29 mouse cellular contexts compared by ENCODE assay signal in genomic region chr16:64879735-64880134, GRCm38 (mm10). TPM values are rescaled to one million over a fixed set of nuclear protein-coding genes. Genes with fewer than 3 reads are reported as not detected.
DNase-seq lines count a peak whose midpoint lies in the region; ATAC-seq and TF ChIP-seq lines count a peak whose summit lies in the region.
"Had no signal": no experiment of that assay in that cellular context is flagged by ENCODE, and none has a peak within 500 bp of the region (broad histone marks: within the 10 kb centered on the region; RNA-seq: fewer than 3 reads in every experiment).

No protein-coding gene starts in this region.

- peak; percentile 10 for DNase-seq in heart, adult 11 months
- no peak for DNase-seq in heart, postnatal 14 days
- no peak for DNase-seq in right cerebral cortex, postnatal 25 days
- no peak for DNase-seq in cerebellum, adult 18-20 months
- DNase-seq in midbrain, postnatal 0 days (ENCODE audit: low spot score): no peak
- DNase-seq: adrenal gland, adult 8-10 months; adrenal gland, postnatal 14 days; adrenal gland, postnatal 36 days; B cell, adult 2 months; cerebellum, adult 11-12 months; cerebellum, adult 8-10 months; cerebellum, adult 9-11 months; cerebellum, postnatal 14 days; cerebellum, postnatal 36 days; embryo, embryonic 11 days; forebrain, postnatal 0 days had no signal

- no peaks in the 10 kb centered on the region for H3K9me3 ChIP-seq in ES-Bruce4 (replicated peaks; ENCODE audit: control insufficient read depth, insufficient read depth, low read length, poor library complexity, severe bottlenecking)
- H3K9me3 ChIP-seq in stomach, embryonic 16.5 days (replicated peaks; ENCODE audit: control insufficient read depth, low read length): no peaks in the 10 kb centered on the region
- H3K9me3 ChIP-seq in midbrain, postnatal 0 days (ENCODE audit: low read length): no peaks in the 10 kb centered on the region
- H3K9me3 ChIP-seq: embryonic facial prominence, embryonic 13.5 days; embryonic facial prominence, embryonic 15.5 days; forebrain, embryonic 10.5 days; forebrain, embryonic 12.5 days; forebrain, embryonic 15.5 days had no signal

- peak; percentile 26 to 38; a peak in 2 of 4 replicates for ATAC-seq in hematopoietic stem cell, adult 5-6 weeks (replicated peaks in 1 of 2; ENCODE audit: insufficient read depth in 1 of 2, low FRiP score in 2 of 2, low TSS enrichment in 1 of 2, low read depth in 1 of 2, poor library complexity in 2 of 2, severe bottlenecking in 2 of 2)
- ATAC-seq in stomach, embryonic 16.5 days (ENCODE audit: insufficient read depth, low FRiP score): peak; percentile 53; the same call in 1 of the 2 replicates
- ATAC-seq in midbrain, postnatal 0 days (ENCODE audit: low FRiP score): no peak
- ATAC-seq: activated CD4-positive, CD25-positive, alpha-beta regulatory T cell, adult 4 months; CD4-positive, CD25-positive, alpha-beta regulatory T cell, adult 4 months; forebrain, embryonic 15.5 days; forebrain, postnatal 0 days; Patski had no signal

- no peak for TF ChIP-seq EP300 in ES-Bruce4 (IDR thresholded peaks at IDR 0.05; ENCODE audit: insufficient read depth, low read depth, low read length)

- no peak for TF ChIP-seq CTCF in ES-Bruce4 (IDR thresholded peaks at IDR 0.05; ENCODE audit: low read depth, low read length)
- TF ChIP-seq CTCF in midbrain, postnatal 0 days (IDR thresholded peaks at IDR 0.05): no peak

- H3K36me3 ChIP-seq in ES-Bruce4 (ENCODE audit: control insufficient read depth, insufficient read depth, low read length, poor library complexity, severe bottlenecking): no peaks in the 10 kb centered on the region
- no peaks in the 10 kb centered on the region for H3K36me3 ChIP-seq in stomach, embryonic 16.5 days (ENCODE audit: control insufficient read depth, insufficient read depth, low read length)
- H3K36me3 ChIP-seq in midbrain, postnatal 0 days (ENCODE audit: insufficient read depth, low read length): no peaks in the 10 kb centered on the region
- H3K36me3 ChIP-seq: embryonic facial prominence, embryonic 13.5 days; embryonic facial prominence, embryonic 15.5 days; forebrain, embryonic 10.5 days; forebrain, embryonic 12.5 days; forebrain, embryonic 15.5 days had no signal

- H3K4me3 ChIP-seq in ES-Bruce4 (ENCODE audit: low read depth, low read length): no peak overlapping the region
- H3K4me3 ChIP-seq in stomach, embryonic 16.5 days (replicated peaks; ENCODE audit: low read length): no peak overlapping the region
- H3K4me3 ChIP-seq in midbrain, postnatal 0 days (ENCODE audit: low read depth, low read length): no peak overlapping the region
- H3K4me3 ChIP-seq: embryonic facial prominence, embryonic 13.5 days; embryonic facial prominence, embryonic 15.5 days; erythroblast, embryonic 14.5 days; forebrain, embryonic 10.5 days; forebrain, embryonic 12.5 days; forebrain, embryonic 15.5 days had no signal

- H3K27ac ChIP-seq in ES-Bruce4 (ENCODE audit: insufficient read depth, low read length): peak overlapping the region; percentile 52
- H3K27ac ChIP-seq in stomach, embryonic 16.5 days (ENCODE audit: low read length): no peak overlapping the region
- no peak overlapping the region for H3K27ac ChIP-seq in midbrain, postnatal 0 days (ENCODE audit: low read depth, low read length)
- H3K27ac ChIP-seq: embryonic facial prominence, embryonic 13.5 days; embryonic facial prominence, embryonic 15.5 days; forebrain, embryonic 10.5 days; forebrain, embryonic 12.5 days; forebrain, embryonic 15.5 days had no signal

- intact Hi-C loops in heart, postnatal 14 days (cut with DNase I): no loop called here

- H3K9ac ChIP-seq in ES-Bruce4 (ENCODE audit: low read depth, poor library complexity, severe bottlenecking): no peak overlapping the region
- no peak overlapping the region for H3K9ac ChIP-seq in stomach, embryonic 16.5 days (ENCODE audit: low read length)
- no peak overlapping the region for H3K9ac ChIP-seq in midbrain, postnatal 0 days (replicated peaks; ENCODE audit: low read length, poor library complexity, severe bottlenecking)
- H3K9ac ChIP-seq: embryonic facial prominence, embryonic 13.5 days; embryonic facial prominence, embryonic 15.5 days; forebrain, embryonic 12.5 days; forebrain, embryonic 15.5 days; forebrain, postnatal 0 days had no signal

- no peaks in the 10 kb centered on the region for H3K27me3 ChIP-seq in ES-Bruce4 (ENCODE audit: control insufficient read depth, insufficient read depth, low read length, poor library complexity, severe bottlenecking)
- H3K27me3 ChIP-seq in stomach, embryonic 16.5 days (ENCODE audit: control insufficient read depth, insufficient read depth, low read length): no peaks in the 10 kb centered on the region
- H3K27me3 ChIP-seq in midbrain, postnatal 0 days (ENCODE audit: insufficient read depth, low read length): no peaks in the 10 kb centered on the region
- H3K27me3 ChIP-seq: CH12.LX; embryonic facial prominence, embryonic 13.5 days; embryonic facial prominence, embryonic 15.5 days; forebrain, embryonic 12.5 days; forebrain, embryonic 15.5 days; Patski had no signal

- H3K4me2 ChIP-seq in stomach, embryonic 16.5 days (ENCODE audit: low read depth, low read length): no peak overlapping the region
- no peak overlapping the region for H3K4me2 ChIP-seq in midbrain, postnatal 0 days (ENCODE audit: low read depth, low read length, poor library complexity, severe bottlenecking)
- H3K4me2 ChIP-seq: embryonic facial prominence, embryonic 13.5 days; embryonic facial prominence, embryonic 15.5 days; forebrain, embryonic 12.5 days; forebrain, embryonic 15.5 days had no signal

- no peak for TF ChIP-seq POLR2A in ES-Bruce4 (IDR thresholded peaks at IDR 0.05; ENCODE audit: insufficient read depth, low read length)

- H3K4me1 ChIP-seq in ES-Bruce4 (ENCODE audit: control insufficient read depth, insufficient read depth, low read length): peaks cover 8% of the 10 kb centered on the region
- peaks cover 5% of the 10 kb centered on the region; the same call in 1 of the 2 replicates for H3K4me1 ChIP-seq in stomach, embryonic 16.5 days (ENCODE audit: control insufficient read depth, insufficient read depth, low read length)
- no peaks in the 10 kb centered on the region for H3K4me1 ChIP-seq in midbrain, postnatal 0 days (ENCODE audit: insufficient read depth, low read length)
- H3K4me1 ChIP-seq: embryonic facial prominence, embryonic 15.5 days; forebrain, embryonic 15.5 days had no signal

- 36% methylated on average over 5 of the region's 5 CpGs for WGBS in stomach, embryonic 16.5 days
- WGBS in midbrain, postnatal 0 days: 90% methylated on average over 5 of the region's 5 CpGs

RNA-seq across cellular contexts. Expression of gene Cggbp1, which starts 27.9 kb away (rescaled TPM):
- 10 to 100 TPM; 45.7 to 52.6 TPM for total RNA-seq in heart, postnatal 14 days (2021)
- polyA plus RNA-seq in ES-Bruce4 (2011; ENCODE audit: insufficient read depth, insufficient read length, low read depth, missing spikeins): 60.9 and 72.9 TPM in 2 replicates
- 119 and 147 TPM in 2 replicates for total RNA-seq in hematopoietic stem cell, adult 5-6 weeks (2017)
- polyA plus RNA-seq in stomach, embryonic 16.5 days (2015; fragmentation: Nextera tagmentation; extraction: Ambion mirVana): 74.5 and 74.6 TPM in 2 replicates
- 66.0 and 80.9 TPM in 2 replicates for total RNA-seq in midbrain, postnatal 0 days (2014; rRNA removed)
- polyA plus RNA-seq in midbrain, postnatal 0 days (2015; fragmentation: Nextera tagmentation; extraction: Ambion mirVana): 47.4 and 53.0 TPM in 2 replicates

RNA-seq across cellular contexts. Expression of gene Zfp654, which starts 28.3 kb away (rescaled TPM):
- total RNA-seq in heart, postnatal 14 days (2021): 1 to 10 TPM; 9.6 to 10.0 TPM
- 12.0 and 12.1 TPM in 2 replicates for polyA plus RNA-seq in ES-Bruce4 (2011; ENCODE audit: insufficient read depth, insufficient read length, low read depth, missing spikeins)
- total RNA-seq in hematopoietic stem cell, adult 5-6 weeks (2017): 19.8 and 33.7 TPM in 2 replicates
- 5.3 and 6.4 TPM in 2 replicates for polyA plus RNA-seq in stomach, embryonic 16.5 days (2015; fragmentation: Nextera tagmentation; extraction: Ambion mirVana)
- 8.4 and 12.2 TPM in 2 replicates for total RNA-seq in midbrain, postnatal 0 days (2014; rRNA removed)
- polyA plus RNA-seq in midbrain, postnatal 0 days (2015; fragmentation: Nextera tagmentation; extraction: Ambion mirVana): 2.7 TPM in 2 replicates
